Mouse (Mus musculus) small intestine, adult 2 months (tissue): ENCODE measurements at regions not wholly inside any gene's neighbourhood (a gene's known extent, or its start where the extent isn't known, plus 50 kb on each side); places are given as distances from the start of the nearest gene placed in this dataset.

Experiments
- H3K27ac ChIP-seq: fragments of 200-500 bp; 2 replicates; pipeline ENCODE4 v1.5.1; 2012; ENCODE audit warnings: low read depth, low read length, control low read depth, inconsistent platforms; ENCODE audit not compliant: insufficient read depth
- H3K27me3 ChIP-seq: fragments of 200-500 bp; 2 replicates; pipeline ENCODE4 v1.6.1; 2012; ENCODE audit warnings: mild to moderate bottlenecking, moderate library complexity, low read length, inconsistent platforms; ENCODE audit not compliant: control insufficient read depth, insufficient read depth
- H3K36me3 ChIP-seq: fragments of 200-500 bp; 2 replicates; pipeline ENCODE4 v1.6.1; 2012; ENCODE audit warnings: mild to moderate bottlenecking, low read length, control low read depth, inconsistent platforms; ENCODE audit not compliant: control insufficient read depth, insufficient read depth
- H3K4me1 ChIP-seq: fragments of 200-500 bp; 2 replicates; pipeline ENCODE4 v1.6.1; 2012; ENCODE audit warnings: low read length, inconsistent platforms, mixed read lengths; ENCODE audit not compliant: control insufficient read depth, insufficient read depth, insufficient read length
- H3K4me3 ChIP-seq: fragments of 200-500 bp; 2 replicates; pipeline ENCODE4 v1.5.1; 2012; ENCODE audit warnings: low read depth, mild to moderate bottlenecking, control low read depth, inconsistent platforms, low read length, moderate library complexity
- CTCF ChIP-seq: fragments of 200-500 bp; IDR thresholded peaks from 2 replicates; pipeline ENCODE4 v1.5.1; 2012; ENCODE audit warnings: low read depth, mild to moderate bottlenecking, control low read depth, inconsistent platforms, low read length, moderate library complexity, mixed read lengths; ENCODE audit not compliant: insufficient replicate concordance, insufficient read length; ENCODE audit errors: extremely low read depth
- POLR2A ChIP-seq: fragments of 200-500 bp; IDR thresholded peaks from 2 replicates; pipeline ENCODE4 v1.6.1; 2012; ENCODE audit warnings: low read depth, mild to moderate bottlenecking, control low read depth, inconsistent platforms, low read length, moderate library complexity
- WGBS: fragments of 180-500 bp; shearing (Covaris S2); methylation state at CpG from one replicate; pipeline ENCODE4 v1.1.7; 2018; 5-methylcytosine and 5-hydroxymethylcytosine counted together

- WGBS: 96% methylated on average over 2 of the region's 2 CpGs
- Histone ChIP-seq H3K4me3 (no peak overlapping the region), H3K36me3 (no peaks in the 10 kb centered on the region)
These were observed 435.9 kb upstream of the Cited2 start for GRCm38 (mm10) chr10:17287141-17287540.

GRCm38 (mm10) chr10:17288231-17288630 is 434.8 kb upstream of the Cited2 start:
- Histone ChIP-seq H3K4me3 (no peak overlapping the region), H3K27me3 (no peaks in the 10 kb centered on the region), H3K36me3 (no peaks in the 10 kb centered on the region), H3K27ac (no peak overlapping the region), H3K4me1 (no peaks in the 10 kb centered on the region)
- 81% methylated on average over 2 of the region's 2 CpGs for WGBS
- TF ChIP-seq POLR2A: no peak
- TF ChIP-seq CTCF: no peak

More at GRCm38 (mm10) chr10:17287141-17287540, 435.9 kb upstream of the Cited2 start:
- Histone ChIP-seq H3K4me1 (no peaks in the 10 kb centered on the region), H3K27me3 (no peaks in the 10 kb centered on the region), H3K27ac (no peak overlapping the region)
- TF ChIP-seq POLR2A: no peak
- no peak for TF ChIP-seq CTCF

GRCm38 (mm10) chr10:17292331-17292730 is 430.7 kb upstream of the Cited2 start:
- no peak overlapping the region for H3K4me3 ChIP-seq
- no peak for TF ChIP-seq CTCF
- TF ChIP-seq POLR2A: no peak
- no peaks in the 10 kb centered on the region for H3K27me3 ChIP-seq
- WGBS: 90% methylated on average over 6 of the region's 6 CpGs
- no peaks in the 10 kb centered on the region for H3K36me3 ChIP-seq
- no peak overlapping the region for H3K27ac ChIP-seq
- H3K4me1 ChIP-seq: no peaks in the 10 kb centered on the region

GRCm38 (mm10) chr10:17294440-17294839 is 428.6 kb upstream of the Cited2 start:
- no peaks in the 10 kb centered on the region for H3K27me3 ChIP-seq
- TF ChIP-seq CTCF (no peak), POLR2A (no peak)
- no peaks in the 10 kb centered on the region; the same call in 1 of the 2 replicates for H3K4me1 ChIP-seq
- H3K36me3 ChIP-seq: no peaks in the 10 kb centered on the region
- no peak overlapping the region for H3K27ac ChIP-seq
- WGBS: 70% methylated on average over 3 of the region's 3 CpGs
- no peak overlapping the region for H3K4me3 ChIP-seq

GRCm38 (mm10) chr10:17295157-17295556 is 427.9 kb upstream of the Cited2 start:
- Histone ChIP-seq H3K27me3 (no peaks in the 10 kb centered on the region), H3K4me3 (no peak overlapping the region), H3K4me1 (peaks cover 3% of the 10 kb centered on the region; the same call in 1 of the 2 replicates), H3K27ac (no peak overlapping the region), H3K36me3 (no peaks in the 10 kb centered on the region)
- TF ChIP-seq CTCF (no peak), POLR2A (no peak)
- 77% methylated on average over 3 of the region's 3 CpGs for WGBS

GRCm38 (mm10) chr10:17299600-17299999 is 423.4 kb upstream of the Cited2 start:
- H3K4me1 ChIP-seq: peaks cover 5% of the 10 kb centered on the region; the same call in 1 of the 2 replicates
- 16% methylated on average over 6 of the region's 6 CpGs for WGBS

GRCm38 (mm10) chr10:17326724-17327123 is 396.3 kb upstream of the Cited2 start:
- no peak overlapping the region for H3K4me3 ChIP-seq
- no peaks in the 10 kb centered on the region for H3K36me3 ChIP-seq
- WGBS: 85% methylated on average over 3 of the region's 3 CpGs
- TF ChIP-seq POLR2A (no peak), CTCF (no peak)
- H3K27me3 ChIP-seq: no peaks in the 10 kb centered on the region
- H3K4me1 ChIP-seq: no peaks in the 10 kb centered on the region
- no peak overlapping the region for H3K27ac ChIP-seq

More at GRCm38 (mm10) chr10:17299600-17299999, 423.4 kb upstream of the Cited2 start:
- H3K27ac ChIP-seq: peak overlapping the region; percentile 76
- H3K27me3 ChIP-seq: no peaks in the 10 kb centered on the region
- no peaks in the 10 kb centered on the region for H3K36me3 ChIP-seq
- H3K4me3 ChIP-seq: no peak overlapping the region
- TF ChIP-seq CTCF (no peak), POLR2A (no peak)

GRCm38 (mm10) chr10:17330904-17331606 is 392.0 kb upstream of the Cited2 start:
- 15% methylated on average over 6 of the region's 6 CpGs for WGBS
- no peak for TF ChIP-seq CTCF
- TF ChIP-seq POLR2A: no peak
- Histone ChIP-seq H3K27ac (no peak overlapping the region), H3K4me1 (peaks cover 3% of the 10 kb centered on the region; the same call in 1 of the 2 replicates), H3K4me3 (no peak overlapping the region), H3K36me3 (no peaks in the 10 kb centered on the region), H3K27me3 (no peaks in the 10 kb centered on the region)
